Mouse (Mus musculus) megakaryocyte, embryonic 14.5 days (primary cell): ENCODE measurements around the gene Pik3r3.

Experiments used
- FLI1 ChIP-seq: IDR thresholded peaks from 2 replicates; pipeline ENCODE4 v1.6.1; 2012; ENCODE audit warnings: low read length, inconsistent platforms, mixed read lengths
- GATA1 ChIP-seq: IDR thresholded peaks from 3 replicates; pipeline ENCODE4 v1.6.1; 2012; ENCODE audit warnings: mixed read lengths, low read length, inconsistent platforms, borderline replicate concordance

GRCm38 (mm10) chr4:116243377-116243776 is 22.0 kb downstream of the Pik3r3 start:
- no peak for TF ChIP-seq GATA1
- no peak for TF ChIP-seq FLI1
